Mouse (Mus musculus): ENCODE data around the gene Phc2.

GRCm38 (mm10) chr4:128747614-128748270 lies 93.2 kb downstream of the Phc2 start:
- no peak for TF ChIP-seq POLR2A (IDR thresholded peaks at IDR 0.05; ENCODE audit: borderline replicate concordance, low read depth, low read length)
- TF ChIP-seq CTCF (IDR thresholded peaks at IDR 0.05; ENCODE audit: low read depth, low read length) = no peak
